Mouse (Mus musculus) cerebellum, postnatal 14 days (tissue): ENCODE measurements around the gene 4632433K11Rik.
"Not testable (repeated sequence)": the region's sequence is repeated elsewhere in the genome, so short reads cannot be mapped to it uniquely, and the experiment has no call there.

Source experiments
- DNase-seq, 2 experiments: peaks; one replicate each; pipeline ENCODE4 v3.0.0; 2021; ENCODE audit warnings: mixed read lengths in 2 of 2

4632433K11Rik gene

GRCm38 (mm10) chr7:5057381-5057780, 23.5 kb downstream of the 4632433K11Rik start:
- DNase-seq: no peak

DNA sequence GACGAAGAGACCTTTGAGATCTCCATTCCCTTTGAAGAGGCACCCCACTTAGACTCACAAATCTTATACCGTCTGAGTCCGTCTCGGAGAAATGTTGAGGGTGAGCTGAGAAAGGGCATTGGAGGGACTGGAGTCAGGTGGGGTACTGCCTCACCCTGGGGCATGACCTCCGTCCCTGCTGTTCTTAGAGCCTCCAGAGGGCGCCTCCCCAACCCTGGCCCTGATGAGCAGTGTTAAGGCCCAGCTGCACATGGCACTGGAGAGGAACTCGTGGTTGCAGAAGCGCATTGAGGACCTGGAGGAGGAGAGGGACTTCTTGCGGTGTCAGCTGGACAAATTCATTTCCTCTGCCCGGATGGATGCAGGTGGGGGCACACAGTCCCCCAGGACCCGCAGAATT, 23.9 kb downstream of the 4632433K11Rik start:
- no peak for DNase-seq

GRCm38 (mm10) chr7:5058631-5059030, 24.7 kb downstream of the 4632433K11Rik start:
- DNase-seq: no peak

- peak in 1 of 2 experiments; percentile 31 for DNase-seq
Observed at GRCm38 (mm10) chr7:5059421-5059820, 25.5 kb downstream of the 4632433K11Rik start.

- peak; percentile 93 to 95 for DNase-seq
Observed at GRCm38 (mm10) chr7:5060239-5060731, 26.4 kb downstream of the 4632433K11Rik start.

DNA sequence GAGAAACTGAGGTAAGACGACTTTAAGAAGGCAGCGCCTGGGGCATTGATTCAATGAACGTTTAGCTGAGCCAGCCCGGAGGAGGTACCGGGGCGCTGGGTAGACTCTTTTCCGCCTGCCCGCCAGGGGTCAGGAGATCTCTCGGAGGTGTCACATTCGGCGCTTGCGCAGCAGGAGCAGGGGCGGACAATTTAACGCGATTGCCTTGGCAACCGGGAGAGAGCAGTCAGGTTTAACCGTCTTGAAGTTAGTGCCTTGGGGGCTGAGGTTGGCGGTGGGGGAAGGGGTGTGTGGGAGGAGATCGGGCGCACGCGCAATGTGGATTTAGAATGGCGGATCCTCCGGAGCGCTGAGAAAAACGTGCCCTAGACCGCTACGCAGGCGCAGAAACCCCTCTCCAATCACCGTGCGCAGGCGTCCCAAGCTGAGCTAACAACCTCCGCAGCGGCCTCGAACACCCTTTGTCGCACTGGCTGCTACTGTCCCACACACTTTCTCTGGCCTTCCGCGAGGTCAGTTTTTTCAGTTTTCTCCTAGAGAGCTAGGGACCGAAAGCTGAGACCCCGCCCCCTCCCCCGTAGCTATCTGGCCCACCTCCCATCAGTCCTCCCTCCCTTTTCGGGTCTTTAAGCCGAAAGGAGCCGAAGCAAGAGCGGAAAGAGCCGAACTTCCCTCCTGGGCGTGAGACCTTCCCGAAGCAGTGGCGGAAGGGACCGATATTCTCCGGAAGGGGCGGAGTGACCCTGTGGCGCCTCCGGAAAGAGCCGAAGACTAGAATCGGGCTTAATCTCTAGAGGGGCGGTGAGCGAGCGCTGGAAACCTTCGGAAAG, 27.2 kb downstream of the 4632433K11Rik start:
- peak; percentile 100 for DNase-seq

DNA sequence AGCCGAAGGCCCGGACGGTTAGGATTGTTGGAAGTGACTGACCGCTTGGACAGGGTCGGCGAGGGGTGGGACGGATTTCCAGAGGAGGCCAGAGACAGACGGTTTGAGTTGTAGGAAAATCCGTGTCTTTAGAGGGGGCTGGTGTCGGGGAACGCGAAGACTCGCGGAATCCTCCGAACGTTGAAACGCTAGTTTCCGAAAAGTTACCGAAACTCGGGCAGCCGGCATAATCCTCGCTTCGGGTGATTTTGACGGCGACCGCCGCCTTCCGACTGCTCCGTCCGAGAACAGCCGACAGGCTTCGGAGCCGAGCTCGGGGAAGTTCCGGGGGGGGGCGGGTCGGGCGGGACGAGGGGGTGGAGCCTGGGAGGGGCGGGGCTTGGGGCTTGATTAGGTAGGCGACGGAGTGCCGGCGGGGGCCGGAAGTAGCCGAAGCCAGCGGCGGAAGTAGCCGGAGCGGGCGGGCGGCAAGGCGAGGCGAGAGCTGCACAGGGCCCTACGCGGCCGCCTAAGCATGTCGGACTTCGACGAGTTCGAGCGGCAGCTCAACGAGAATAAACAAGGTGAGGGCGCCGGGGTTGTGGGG, 27.9 kb downstream of the 4632433K11Rik start, which contains the start of gene U2af2:
Gene U2af2, plus strand, starts transcription at position 370 of the 586 bp plus-strand sequence.
- DNase-seq: peak; percentile 97 to 99

- peak in 1 of 2 experiments; percentile 74 for DNase-seq
Observed at GRCm38 (mm10) chr7:5062360-5063001, 28.6 kb downstream of the 4632433K11Rik start.

DNA sequence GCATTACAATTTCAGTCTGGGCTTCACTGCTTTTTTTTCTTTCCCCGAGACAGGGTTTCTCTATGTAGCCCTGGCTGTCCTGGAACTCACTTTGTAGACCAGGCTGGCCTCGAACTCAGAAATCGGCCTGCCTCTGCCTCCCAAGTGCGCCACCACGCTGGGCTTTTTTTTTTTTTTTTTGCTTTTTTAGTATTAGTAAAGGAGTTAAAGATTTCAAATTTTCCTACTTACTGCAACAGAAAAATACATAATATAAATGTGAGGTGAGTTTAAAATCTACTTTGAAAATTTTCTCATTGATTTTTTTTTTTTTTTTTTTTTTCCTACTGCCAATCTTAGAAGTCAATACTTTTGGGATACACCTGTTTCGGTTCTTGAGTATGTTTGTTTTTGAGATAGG, 31.0 kb downstream of the 4632433K11Rik start:
- no peak for DNase-seq

DNA sequence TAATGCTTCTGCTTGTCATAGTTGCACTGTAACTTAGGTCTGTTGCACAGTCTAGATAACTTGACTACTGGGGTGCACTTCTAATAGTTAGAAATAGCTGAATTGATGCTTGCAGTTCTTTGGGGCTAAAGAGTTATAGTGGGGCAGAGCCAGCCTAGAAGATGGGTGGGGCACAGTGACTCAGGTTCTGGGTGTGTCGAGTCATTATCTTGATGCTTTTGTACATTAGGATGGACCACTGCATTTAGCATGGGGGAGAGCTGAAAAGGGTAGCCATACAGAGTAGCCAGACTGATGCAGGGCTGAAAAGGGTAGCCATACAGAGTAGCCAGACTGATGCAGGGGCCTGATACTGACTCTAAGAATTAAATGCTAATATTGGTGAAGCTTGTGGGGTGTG, 39.7 kb downstream of the 4632433K11Rik start:
- DNase-seq: no peak

DNA sequence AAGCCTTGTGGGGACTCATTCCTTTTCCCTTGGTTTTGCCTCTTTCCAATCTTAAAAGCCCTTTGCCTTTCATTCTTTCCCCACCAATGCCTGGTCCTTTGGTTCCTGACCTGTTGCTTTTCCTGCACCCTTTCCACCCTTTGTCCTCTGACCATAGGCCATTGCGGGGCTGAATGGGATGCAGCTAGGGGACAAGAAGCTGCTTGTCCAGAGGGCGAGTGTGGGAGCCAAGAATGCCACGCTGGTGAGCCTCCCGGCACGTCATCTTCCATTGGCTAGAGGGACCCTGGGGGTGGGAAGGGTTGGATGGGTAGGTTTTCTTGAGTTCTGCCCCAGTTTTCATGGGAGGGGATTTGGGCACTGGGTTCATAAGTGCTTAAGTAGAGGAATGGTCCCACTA, 41.1 kb downstream of the 4632433K11Rik start:
- no peak for DNase-seq

DNA sequence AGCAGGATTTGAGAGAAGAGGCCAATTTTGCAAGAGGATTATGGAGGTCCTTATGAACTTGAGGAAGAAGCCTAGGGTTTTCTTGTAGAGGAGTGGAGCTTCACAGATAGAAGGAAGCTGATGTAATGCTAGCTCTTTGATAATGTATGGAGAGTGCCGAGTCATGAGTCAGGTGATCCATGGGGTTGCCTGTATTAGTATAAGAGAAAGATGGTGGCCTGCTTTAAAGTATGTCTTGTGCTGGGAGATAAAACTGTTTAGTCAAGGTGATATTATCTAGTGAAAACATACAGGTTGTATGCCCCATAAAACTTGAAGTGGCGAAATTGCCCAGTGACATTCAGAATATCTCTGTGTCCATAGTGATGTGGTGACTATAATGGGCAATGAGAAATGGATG, 43.0 kb downstream of the 4632433K11Rik start:
- DNase-seq: no peak

GRCm38 (mm10) chr7:5079365-5080009, 45.6 kb downstream of the 4632433K11Rik start:
- DNase-seq: not testable (repeated sequence)

- peak; percentile 98 for DNase-seq
Observed at GRCm38 (mm10) chr7:5080010-5080751, 46.3 kb downstream of the 4632433K11Rik start, which contains the start of gene Epn1. Epn1 (plus strand) TSS chr7:5080235.

GRCm38 (mm10) chr7:5080815-5081214, 46.9 kb downstream of the 4632433K11Rik start:
- DNase-seq: no peak

DNA sequence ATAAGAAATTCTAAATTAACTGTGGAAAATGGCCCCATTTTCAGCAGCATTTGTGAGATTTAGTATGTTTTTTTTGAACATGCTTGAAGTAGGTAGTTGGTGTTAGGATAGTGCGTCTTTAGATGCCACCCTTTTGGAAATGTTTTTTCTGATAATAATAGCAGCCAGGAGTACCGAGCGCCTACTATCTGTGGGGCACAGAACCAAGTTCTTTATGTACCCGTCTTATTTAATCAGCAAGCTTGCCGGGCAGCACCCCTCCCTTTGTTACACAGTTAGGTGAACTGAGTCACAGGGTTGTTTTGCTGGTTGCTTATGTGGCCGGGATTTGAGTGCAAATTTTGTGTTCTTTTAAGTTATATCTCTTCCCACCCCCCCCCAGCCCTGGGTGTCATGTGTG, 47.3 kb downstream of the 4632433K11Rik start:
- no peak for DNase-seq

DNA sequence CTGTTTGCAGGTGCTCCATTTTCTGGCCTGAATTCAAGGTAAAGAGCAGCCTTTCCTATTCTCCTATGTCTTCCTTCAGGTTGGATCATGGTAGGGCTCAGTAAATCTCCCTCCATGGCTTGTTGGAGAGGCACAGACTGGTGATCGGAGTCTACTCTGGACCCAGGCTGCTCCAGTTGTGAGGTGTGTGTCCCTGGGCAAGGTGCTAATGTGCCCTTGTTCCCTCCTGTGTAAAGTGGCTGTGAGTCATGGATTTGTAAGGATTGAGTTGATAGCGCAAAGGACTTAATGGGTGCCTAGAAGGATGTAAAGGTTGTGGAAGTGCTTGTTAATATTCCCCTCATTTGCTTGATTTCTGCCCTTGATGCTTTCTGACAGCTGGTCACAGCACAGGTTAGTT, 48.0 kb downstream of the 4632433K11Rik start:
- no peak for DNase-seq

- DNase-seq: no peak
Observed at GRCm38 (mm10) chr7:5083325-5084105, 49.6 kb downstream of the 4632433K11Rik start.
